Mouse (Mus musculus) brain, adult 2 months (tissue): ENCODE measurements around the gene Fbxw16.
"Not testable (repeated sequence)": the region's sequence is repeated elsewhere in the genome, so short reads cannot be mapped to it uniquely, and the experiment has no call there.

Experiments used
- DNase-seq: peaks from one replicate; pipeline ENCODE4 v3.0.0; 2011; ENCODE audit warnings: low read depth, low spot score

The Fbxw16 gene

GRCm38 (mm10) chr9:109449040-109449439 is at the start of gene Fbxw16:
Gene Fbxw16 (minus strand): TSS chr9:109449140.
- DNase-seq: no peak

DNA sequence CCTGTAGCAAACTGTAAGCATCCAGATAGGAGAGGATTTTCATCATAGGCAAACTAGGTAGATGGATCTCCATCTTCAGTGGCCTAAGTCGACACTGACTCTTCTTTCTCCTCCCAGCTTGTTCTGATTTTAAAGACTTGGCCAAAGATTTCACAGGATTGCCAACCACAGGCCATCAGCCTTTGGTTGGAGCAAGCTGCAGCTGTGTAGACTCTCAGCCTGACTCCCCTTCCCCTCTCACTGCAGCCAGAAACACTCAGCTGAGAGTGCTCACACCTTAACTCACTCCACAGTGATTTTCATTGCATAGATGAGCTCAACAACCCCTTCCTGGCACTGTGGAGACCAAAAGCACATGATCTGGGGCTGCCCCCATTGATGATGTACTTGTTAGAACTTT is 46.8 kb upstream of the Fbxw16 start, which contains the start of gene Fbxw19:
TSS of gene Fbxw19 (minus strand) at position 101 of the 400 bp plus-strand sequence.
- not testable (repeated sequence) for DNase-seq

GRCm38 (mm10) chr9:109432956-109433355 is 16.0 kb downstream of the Fbxw16 start:
- DNase-seq: no peak

DNA sequence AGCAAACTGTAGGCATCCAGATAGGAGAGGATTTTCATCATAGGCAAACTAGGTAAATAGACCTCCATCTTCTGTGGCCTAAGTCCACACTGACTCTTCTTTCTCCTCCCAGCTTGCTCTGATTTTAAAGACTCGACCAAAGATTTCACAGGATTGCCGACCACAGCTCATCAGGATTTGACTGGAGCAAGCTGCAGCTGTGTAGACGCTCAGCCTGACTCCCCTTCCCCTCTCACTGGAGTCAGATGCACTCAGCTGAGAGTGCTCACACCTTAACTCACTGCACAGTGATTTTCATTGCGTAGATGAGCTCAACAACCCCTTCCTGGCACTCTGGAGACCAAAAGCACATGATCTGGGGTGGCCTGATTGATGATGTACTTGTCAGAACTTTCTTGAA is 44.7 kb downstream of the Fbxw16 start, which contains the start of gene Fbxw22:
TSS of gene Fbxw22 (minus strand) at position 101 of the 400 bp plus-strand sequence.
- DNase-seq: not testable (repeated sequence)
